Mouse (Mus musculus) mammary gland, adult 2 months (tissue): ENCODE data around the gene 2610528A11Rik. TPM values are rescaled to one million over a fixed set of nuclear protein-coding genes. Genes with fewer than 3 reads are reported as not detected.

Source experiments
- polyA plus RNA-seq: library from polyadenylated mRNA; depleted of rRNA; stranded (reverse); fragments of >200 nt; gene quantifications from 2 replicates; pipeline ENCODE4 v1.2.3, GENCODE M21; 2012; ENCODE audit warnings: low replicate concordance; rRNA removed

2610528A11Rik gene
- 4.3 and 5.8 TPM in 2 replicates for polyA plus RNA-seq

GRCm38 (mm10) chr14:37113922-37114321 lies at the start of gene 2610528A11Rik:
2610528A11Rik (minus strand) TSS chr14:37114022.

DNA sequence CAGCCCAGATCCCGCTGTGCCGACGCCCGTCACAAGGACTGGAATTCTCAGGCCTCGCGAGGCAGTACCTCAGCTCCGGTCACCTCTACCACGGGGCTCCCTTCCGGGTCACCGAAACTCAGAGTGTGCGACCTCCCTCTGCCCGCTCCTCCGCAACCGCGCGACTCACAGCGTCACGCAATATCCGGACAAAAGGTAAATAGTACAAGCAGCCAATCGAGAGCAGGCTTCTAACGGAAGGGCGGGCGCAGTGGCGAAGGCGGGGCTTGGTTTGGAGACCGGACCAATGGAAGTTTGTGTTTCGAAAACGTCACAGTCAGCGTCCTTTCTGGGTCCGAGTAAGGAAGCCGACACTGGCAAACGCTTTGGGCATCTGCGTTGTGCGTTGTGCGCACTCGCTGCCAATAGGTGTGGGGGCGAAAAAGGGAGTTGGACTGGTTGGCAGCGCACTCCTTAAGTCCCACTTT lies 21.3 kb upstream of the 2610528A11Rik start, which contains the start of gene Ghitm:
Gene Ghitm, minus strand, starts transcription at position 146 of the 467 bp plus-strand sequence.

GRCm38 (mm10) chr14:37097956-37098530 lies 15.8 kb downstream of the 2610528A11Rik start, which contains the start of gene Cdhr1:
Cdhr1 (minus strand) TSS chr14:37098347.

GRCm38 (mm10) chr14:37067629-37068028 lies 46.2 kb downstream of the 2610528A11Rik start, which contains the start of gene Lrit2:
Lrit2 (plus strand) TSS chr14:37067929.

Other genes starting within 250 kb of the 2610528A11Rik start
- 18.1 and 37.8 TPM in 2 replicates for gene Ccser2, start 145.2 kb downstream of the 2610528A11Rik start, polyA plus RNA-seq
- 1.6 and 1.8 TPM in 2 replicates for gene Rgr, start 65.1 kb downstream of the 2610528A11Rik start, polyA plus RNA-seq
- 0.03 and 0.05 TPM in 2 replicates for gene Lrit1, start 59.2 kb downstream of the 2610528A11Rik start, polyA plus RNA-seq
- gene Lrit2, start 46.1 kb downstream of the 2610528A11Rik start, polyA plus RNA-seq: 0.04 TPM in 1 of 2 replicates, not detected in the other
- 1.4 TPM in 2 replicates for gene Cdhr1, start 15.7 kb downstream of the 2610528A11Rik start, polyA plus RNA-seq
- 131 and 291 TPM in 2 replicates for gene Ghitm, start 21.2 kb upstream of the 2610528A11Rik start, polyA plus RNA-seq